Mouse (Mus musculus): ENCODE data around the gene Nos1ap.

Gene Nos1ap

GRCm38 (mm10) chr1:170539507-170539906 is 50.2 kb downstream of the Nos1ap start:
- DNase-seq: no peak

- DNase-seq: peak; percentile 47 to 67
Observed at GRCm38 (mm10) chr1:170538481-170539061, 51.1 kb downstream of the Nos1ap start.

GRCm38 (mm10) chr1:170536344-170536743 is 53.3 kb downstream of the Nos1ap start:
- DNase-seq: no peak

DNA sequence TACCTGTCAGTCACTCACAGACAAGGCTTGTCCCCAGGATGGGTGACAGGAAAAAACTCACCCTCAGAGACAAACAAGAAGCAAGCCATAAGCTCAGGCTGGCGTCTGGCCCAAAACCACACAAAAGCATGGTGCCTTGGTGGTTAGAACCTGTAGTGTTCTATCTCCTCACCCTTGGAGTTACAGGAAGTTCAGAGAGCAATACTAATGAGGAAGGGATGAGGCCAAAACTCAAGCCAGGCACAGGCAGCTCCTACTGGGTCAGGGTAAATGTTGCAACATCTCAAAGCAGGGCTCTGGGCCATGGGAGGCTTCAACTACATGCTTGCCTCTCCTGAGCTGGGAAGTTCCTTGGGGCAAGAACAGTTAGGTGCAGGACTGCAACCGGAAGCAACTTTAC is 54.4 kb downstream of the Nos1ap start:
- DNase-seq: peak; percentile 39 to 49

- peak; percentile 53 to 78 for DNase-seq
Observed at GRCm38 (mm10) chr1:170531286-170531685, 58.4 kb downstream of the Nos1ap start.

GRCm38 (mm10) chr1:170530456-170530855 is 59.2 kb downstream of the Nos1ap start:
- DNase-seq: peak in 1 of 2 experiments; percentile 68

DNA sequence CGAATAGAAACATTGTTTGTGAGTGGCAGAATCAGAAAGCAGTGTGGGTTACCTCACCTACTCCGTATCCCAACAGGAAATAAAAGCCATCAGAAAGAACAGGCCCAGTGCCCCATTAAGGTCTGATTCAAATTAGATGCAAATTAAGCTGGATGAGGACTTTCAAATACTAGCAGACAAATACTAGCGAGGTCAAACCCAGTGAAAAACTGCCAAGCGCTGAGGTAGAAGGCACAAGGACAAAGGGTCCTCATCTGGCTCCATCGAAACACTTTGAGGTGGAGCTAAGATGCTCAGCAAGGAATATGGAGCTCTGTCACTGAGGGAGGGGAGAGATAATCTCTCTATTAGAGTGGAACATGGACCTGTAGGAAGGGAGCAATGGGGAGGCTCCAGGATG is 66.8 kb downstream of the Nos1ap start:
- no peak for DNase-seq

DNA sequence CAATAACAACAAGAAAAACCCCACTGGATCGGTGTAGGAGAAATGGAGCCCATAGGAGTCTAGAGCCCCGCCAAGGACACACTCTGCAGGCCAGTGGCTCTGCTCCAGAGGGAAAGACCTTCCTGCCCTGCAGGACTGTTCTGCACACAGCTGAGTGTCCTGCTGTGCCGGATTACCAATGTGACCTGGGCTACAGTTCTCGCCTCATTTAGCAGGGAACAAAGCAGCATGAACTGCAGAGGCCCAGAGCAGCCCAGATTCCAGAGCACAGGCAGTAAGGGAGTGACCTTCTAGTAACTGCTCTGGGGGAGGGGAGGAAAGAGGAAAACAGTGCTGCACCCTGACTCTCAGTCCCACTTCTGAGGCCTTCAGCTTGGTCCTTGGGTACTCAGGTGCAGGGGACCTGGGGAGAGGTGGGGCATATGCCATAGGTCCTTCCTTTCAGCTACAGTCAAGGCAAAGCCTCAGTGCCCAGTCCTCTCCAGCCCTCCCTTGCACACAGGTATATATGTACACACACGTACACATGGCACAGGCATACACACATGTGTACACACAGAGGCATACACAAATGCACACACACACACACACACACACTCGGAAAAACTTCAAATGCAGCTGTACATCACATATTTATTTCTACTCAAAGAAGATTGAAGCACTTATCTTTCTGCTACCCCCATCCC is 68.0 kb downstream of the Nos1ap start:
- peak; percentile 42 to 65 for DNase-seq

- no peak for DNase-seq
Observed at GRCm38 (mm10) chr1:170520206-170520605, 69.5 kb downstream of the Nos1ap start.

GRCm38 (mm10) chr1:170519631-170520030 is 70.0 kb downstream of the Nos1ap start:
- no peak for DNase-seq

- no peak for DNase-seq
Observed at GRCm38 (mm10) chr1:170516182-170516581, 73.5 kb downstream of the Nos1ap start.

GRCm38 (mm10) chr1:170515455-170515854 is 74.2 kb downstream of the Nos1ap start:
- no peak for DNase-seq

GRCm38 (mm10) chr1:170514226-170514625 is 75.4 kb downstream of the Nos1ap start:
- DNase-seq: no peak

DNA sequence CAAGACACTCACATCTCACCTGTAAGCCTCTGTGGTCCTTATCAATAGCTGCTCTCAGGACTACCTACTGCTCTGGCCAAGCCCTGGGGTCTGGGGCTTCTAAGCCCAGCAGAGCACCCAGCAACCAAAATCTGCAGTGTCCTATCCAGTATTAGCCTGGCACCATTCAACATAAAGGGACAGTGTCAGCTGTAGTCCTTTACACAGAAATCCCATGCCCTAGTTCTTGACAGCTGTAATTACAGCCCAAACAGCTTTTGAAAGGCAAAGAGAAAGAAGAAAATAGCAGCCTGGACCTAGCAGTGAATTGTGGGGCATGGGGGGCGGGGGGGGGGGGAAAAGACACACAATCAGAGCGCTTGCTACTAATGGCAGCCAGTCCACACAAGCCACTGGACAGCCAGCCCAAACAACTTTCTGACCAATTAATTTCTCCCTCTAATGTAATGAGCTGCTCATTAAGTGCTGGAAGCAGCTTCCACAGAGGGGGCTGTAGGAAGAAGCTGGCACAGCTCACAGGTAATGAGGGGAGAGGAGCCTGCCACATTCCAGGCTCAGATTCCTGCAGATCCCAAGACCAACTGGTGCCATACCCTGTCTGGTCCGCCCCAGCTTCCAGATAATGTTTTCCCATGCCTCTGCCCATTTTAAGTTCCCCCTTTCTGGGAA is 77.1 kb downstream of the Nos1ap start:
- no peak for DNase-seq

DNA sequence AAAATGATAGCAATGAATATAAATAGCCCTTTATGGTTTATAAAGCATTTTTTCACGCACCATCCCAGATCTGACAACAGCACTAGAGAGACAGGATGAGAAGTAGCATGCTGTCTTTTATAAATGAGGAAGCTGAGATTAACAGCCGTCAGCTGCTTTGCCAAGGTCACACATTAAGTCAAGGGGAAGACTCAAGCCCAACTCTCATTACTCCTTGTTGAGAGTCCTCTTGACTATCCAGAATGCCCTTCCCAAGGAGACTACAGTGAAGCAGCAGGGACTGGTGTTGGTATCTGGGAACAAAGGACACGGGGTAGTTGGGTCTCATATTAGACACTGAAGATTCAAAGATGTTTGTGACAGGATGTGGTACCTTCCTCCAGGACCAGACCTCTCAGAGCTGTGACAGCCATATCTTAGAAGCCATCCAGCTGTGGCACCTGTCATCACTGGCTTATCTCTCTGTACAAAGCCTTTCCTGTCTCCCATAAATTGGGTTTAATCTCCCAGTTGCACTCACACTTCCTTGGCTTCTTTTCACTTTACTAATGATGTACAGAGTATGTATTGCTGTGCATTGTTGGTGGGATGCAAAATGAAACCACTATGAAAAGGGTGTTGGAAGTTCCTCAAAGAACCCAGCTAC is 78.9 kb downstream of the Nos1ap start:
- no peak for DNase-seq

- peak in 1 of 2 experiments; percentile 65 for DNase-seq
Observed at GRCm38 (mm10) chr1:170506309-170506708, 83.4 kb downstream of the Nos1ap start.

DNA sequence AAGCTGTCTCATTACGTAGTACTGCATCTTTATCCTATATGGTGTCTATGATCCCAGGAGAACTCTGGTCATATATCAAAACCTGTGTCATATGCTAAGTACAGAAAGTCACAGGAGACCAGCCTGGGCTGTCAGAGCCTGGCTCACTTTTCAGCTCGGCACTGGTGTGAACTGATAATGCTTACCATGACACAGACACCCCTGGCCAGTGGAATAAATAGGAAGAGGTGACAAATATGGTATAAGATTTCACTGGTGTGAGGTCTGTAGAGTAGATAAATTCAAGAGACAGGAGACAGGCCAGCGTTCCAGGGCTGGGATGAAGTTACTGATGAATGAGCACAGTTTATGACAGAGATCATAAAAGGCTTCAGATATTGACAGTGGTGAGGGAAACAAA is 84.6 kb downstream of the Nos1ap start:
- DNase-seq: no peak

GRCm38 (mm10) chr1:170504378-170504777 is 85.3 kb downstream of the Nos1ap start:
- DNase-seq: peak in 1 of 2 experiments; percentile 44

DNA sequence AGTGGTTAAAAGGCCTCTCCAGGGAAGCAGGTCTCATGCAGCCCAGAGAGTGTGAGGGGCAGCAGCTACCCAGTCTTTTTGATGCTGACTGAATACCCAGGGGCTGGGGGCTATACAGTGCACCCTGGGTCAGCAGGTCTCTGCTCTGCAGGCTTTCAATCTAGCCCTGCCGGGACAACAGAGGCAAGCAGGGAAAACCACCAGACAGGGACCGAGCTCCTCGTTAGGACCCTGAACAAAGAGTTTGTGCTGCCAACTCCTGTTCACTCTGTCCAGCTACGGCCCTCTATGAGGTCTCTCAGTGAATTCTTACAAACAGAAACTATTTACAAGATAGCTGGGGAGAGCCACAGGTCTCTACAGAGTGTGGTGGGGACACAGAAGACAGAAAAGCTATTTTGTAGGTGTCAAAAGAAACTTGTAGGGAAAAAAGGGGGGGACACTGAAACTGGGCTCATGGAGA is 86.4 kb downstream of the Nos1ap start:
- no peak for DNase-seq

DNA sequence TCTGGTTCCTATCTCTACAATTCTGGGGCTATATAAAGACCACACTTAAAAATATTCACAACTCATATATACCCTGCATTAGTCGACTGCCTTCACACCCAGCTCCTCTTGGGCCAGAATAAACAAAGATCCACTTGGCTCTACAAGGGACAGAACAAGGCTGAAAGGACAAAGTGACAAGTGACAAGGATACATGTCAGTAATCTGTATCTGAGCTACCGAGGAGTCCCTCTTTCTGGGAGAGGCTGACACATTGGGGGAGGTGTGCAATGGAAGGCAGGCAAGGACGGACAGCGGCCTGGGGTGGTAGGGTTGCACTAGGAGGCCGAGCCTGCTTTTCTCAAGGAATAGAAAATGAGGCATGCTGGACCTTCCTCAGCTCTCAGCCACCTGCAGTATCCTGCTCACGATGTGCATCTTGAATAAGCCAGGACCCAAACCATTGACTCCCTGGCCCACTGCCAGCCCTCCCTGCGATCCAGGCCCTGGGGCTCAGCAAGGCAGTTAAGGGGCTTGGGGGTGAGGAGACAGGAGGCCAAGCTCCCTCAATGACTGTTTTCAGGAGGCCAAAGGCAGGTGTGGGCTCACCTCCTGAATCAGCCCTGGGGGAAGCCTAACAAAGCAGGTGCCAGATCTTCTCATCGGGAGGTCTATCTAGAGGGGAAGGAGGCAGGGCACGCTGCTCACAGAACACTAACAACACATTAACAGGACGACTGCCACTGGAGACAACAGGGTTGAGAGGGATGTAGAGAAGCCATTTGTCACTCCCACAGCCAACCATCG is 87.0 kb downstream of the Nos1ap start:
- peak; percentile 64 to 69 for DNase-seq

DNA sequence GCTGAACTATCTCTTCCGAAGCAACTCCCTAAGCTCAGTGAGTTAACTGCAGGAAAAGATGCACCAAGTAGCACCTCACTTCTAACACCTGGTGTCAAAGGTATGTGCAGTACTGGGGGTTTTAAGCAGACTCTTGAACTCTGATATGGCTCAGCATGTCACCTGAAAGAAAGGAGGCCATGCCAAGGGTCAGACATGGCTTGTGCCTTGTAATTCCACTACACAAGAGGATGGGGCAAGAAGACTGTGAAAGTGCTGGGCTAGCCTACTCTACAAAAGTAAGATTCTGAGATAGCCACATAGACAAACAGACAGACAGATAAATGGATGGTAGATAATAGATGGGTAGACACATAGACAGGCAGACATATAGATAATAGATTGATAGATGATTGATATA is 87.7 kb downstream of the Nos1ap start:
- DNase-seq: no peak

- no peak for DNase-seq
Observed at GRCm38 (mm10) chr1:170501556-170501955, 88.1 kb downstream of the Nos1ap start.

- no peak for DNase-seq
Observed at GRCm38 (mm10) chr1:170499891-170500290, 89.8 kb downstream of the Nos1ap start.

Data from cerebellum, postnatal 14 days (tissue).